Mouse (Mus musculus) frontal cortex, postnatal 25 days (tissue): ENCODE data around the gene Dnajc4.

ENCODE experiments used
- DNase-seq, 2 experiments: peaks; one replicate each; pipeline ENCODE4 v3.0.0; 2022; ENCODE audit warnings: low spot score in 2 of 2

Gene Dnajc4

DNA sequence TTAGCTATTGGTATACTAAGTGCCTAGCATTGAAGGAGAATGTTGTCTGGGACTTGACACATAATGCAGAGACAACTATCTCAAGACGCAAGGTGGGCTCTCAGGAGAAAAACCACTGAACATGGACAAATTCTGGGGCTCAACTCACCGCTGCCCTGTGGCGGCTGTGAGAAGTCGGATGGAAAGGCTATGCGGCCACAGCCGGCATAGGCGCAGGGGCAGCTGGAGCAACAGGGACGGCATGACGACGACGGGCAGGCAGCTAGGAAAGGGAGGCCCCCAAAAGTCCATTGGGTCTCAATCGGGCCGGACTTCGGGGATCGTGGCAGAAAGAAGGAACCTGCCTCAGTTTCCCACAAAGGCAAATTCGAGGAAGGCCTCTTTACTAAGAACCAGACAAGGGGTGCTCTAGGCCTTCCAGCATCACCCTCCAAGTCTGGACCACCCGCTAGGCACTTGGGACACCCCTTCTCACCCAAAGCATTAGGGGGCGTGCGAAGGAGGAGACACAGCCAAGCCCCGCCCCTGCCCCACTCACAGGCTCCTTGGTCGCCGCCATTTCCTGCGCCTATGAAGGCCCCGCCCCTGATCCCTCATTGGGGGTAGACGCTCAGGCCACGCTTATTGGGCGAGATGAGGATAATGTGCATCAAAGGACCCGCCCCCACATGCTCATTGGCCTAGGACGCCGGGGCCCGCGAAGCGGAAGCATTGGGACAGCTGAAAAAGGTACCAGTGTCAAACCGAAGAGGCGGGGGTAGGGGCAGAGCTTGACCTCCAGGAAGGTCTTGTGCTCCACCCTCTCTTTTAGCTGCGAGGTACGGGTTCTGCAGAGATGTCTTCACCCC, at the start of gene Dnajc4:
Gene Dnajc4 (minus strand): TSS at position 562 of the 848 bp plus-strand sequence.
- DNase-seq: peak; percentile 88 to 89

DNA sequence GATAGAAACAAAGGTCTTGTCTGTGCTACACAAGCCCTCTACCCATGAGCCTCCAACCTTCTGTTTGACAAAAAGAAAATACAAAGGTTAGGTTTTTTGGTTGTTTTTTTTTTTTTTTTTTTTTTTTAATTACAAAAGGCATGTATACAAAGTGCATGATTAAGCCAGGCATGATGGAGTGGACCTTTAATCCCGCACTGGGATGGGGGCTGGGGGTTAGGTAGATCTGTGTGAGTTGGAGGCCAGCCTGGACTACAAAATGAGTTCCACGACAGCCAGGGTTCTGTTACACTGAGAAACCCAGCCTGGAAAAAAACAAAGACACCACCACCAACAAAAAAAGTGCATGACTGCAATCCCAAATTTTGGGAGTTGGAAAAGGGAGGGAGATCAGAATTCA, 48.8 kb upstream of the Dnajc4 start:
- no peak for DNase-seq

DNA sequence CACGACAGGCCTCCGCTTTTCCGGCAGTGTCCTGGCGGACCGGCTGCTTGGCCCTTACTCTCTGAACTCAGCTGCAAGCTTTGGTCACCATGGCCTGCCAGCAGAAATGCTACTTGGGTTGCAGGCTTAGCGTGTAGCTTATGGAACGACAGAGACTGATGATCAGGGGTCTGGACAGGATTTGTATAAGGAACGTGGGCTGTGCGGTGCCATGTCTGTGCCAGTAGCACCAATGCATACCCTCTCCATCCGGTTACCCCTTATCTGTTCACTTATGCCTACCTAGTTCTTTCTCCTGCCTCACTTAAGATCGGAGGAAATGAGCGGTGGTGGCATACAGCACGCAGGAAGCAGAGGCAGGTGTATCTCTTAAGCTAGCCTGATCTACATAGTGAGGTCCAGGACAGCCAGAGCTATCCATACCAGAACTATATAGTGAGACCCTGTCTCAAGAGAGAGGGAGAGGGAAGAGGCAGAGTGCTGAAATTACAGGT, 48.3 kb upstream of the Dnajc4 start:
- DNase-seq: no peak

DNA sequence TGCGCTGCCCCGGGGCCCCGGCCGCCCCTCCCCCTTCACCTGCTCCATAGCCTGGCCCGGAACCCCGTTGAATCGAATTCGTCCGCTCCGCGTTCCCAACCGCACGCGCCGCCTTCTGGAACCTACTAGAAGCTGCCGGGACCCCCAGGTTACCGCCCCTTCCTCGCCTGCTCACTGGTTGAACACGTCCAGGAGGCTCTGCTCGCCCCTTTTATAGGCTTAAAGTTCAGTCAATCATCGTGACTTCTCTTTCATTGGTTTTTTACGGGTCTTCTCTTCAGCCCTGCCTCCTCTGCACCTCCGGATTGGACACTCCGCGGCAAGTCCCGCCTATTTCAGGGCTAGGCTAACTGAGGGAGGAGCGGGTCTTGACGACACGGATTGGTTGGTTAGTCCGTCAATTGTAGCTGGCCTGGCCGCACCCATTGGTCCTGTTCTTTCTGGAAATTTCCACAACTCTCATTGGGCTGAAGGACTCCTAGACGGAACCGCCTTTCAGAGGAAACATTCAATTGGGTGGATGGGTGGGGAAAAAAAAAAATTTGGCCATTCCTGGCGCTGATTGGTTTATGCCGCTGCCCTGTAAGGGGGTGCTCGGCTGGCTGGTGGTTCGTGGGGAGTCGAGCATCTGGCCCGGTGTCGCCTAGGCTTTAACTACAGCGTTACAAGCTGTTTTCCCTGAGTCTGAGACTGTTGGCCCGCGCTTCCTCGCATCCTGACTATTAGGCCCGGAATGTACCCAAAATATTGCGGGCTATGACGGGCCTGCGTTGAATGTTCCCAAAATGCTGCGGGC, 47.7 kb upstream of the Dnajc4 start, which contains the start of gene Stip1:
Gene Stip1 (minus strand): TSS at position 127 of the 796 bp plus-strand sequence.
- peak; percentile 96 to 98 for DNase-seq

DNA sequence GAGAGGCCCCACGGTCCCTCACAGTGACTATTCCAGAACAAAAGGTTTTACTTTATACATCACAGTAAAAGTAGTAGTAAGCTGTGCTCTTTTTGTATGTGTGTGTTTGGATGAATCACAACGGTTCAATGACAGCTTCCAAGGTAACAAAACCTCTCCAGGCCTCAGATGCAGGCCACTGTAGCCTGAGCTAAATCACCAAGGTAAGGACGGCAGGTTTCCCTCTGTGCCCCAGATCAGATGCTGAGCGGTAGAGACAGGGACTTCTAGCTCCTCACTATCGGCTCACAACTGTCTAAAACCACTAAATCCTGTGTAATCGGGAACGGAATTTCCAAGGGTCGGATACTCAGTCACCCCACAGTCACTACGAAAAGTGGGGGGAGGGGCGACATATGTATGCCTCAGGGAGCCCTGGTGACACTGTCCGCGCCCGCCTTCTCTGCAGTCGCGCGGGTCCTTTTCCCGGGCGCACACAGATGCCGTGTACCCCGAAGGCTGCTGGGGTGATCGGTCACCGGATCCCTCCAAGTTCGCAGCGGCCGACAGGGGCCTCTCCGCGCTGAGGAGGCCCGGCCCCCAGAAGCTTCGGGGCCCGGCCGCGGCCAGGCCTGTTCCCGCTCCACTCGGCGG, 46.8 kb upstream of the Dnajc4 start:
- peak; percentile 35 to 45 for DNase-seq

DNA sequence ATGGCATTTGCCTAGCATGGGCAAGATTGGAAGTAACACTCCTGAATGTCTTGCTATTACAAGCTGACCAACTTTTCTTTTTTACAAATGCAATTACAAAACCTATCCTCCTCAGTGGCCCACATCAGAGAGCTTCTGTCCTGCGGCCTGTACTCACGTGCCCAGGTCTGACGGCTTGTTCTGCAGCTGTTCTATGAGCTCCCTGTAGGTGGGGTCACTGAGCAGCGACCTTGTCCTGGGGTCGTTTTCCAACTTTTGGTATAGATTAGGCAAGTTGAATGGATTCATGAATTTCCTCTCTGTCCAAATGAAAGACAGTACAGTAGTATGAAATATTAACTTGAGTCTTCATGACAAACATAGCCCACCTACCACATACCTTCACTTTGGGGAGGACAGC, 41.6 kb upstream of the Dnajc4 start:
- no peak for DNase-seq

DNA sequence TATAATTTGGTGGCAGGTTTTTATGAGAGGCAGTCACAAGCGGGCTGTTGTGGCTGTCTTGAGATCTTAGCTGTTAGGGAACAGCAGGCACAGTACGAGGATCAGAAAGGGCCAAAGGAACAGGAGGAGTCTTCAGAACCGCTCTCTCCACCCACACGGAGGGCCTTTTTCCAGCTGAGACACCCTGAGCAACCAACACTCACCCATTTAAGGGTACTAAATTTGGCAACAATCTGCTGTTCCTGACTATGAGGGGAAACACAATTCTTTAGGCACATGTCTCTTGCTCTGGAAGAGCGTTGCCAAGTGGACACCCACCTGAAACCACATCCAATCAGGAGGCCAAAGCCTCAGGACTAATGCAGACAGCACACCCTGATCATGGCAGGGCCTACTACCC, 37.2 kb upstream of the Dnajc4 start:
- DNase-seq: peak; percentile 23 to 46

DNA sequence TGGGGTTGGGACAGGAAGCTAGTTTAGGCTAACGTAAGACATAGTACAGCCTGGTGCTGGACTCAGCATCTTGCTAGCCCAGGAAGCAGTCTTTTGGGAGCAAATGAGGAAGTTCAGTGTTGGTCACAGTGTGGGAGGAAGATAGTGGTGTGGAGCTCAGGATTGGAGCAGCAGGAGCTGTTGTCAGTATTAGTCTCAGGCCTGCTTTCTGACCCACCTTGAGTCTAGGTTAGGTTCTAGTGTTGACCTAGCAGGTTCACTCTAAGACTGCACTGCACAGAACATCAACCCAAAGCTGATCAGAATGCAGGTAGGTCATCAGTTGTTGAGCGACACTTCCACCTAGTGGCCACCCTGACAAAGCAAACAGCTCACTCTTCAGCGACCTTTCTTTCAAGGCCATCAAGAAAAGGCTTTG, 27.9 kb upstream of the Dnajc4 start:
- no peak for DNase-seq

DNA sequence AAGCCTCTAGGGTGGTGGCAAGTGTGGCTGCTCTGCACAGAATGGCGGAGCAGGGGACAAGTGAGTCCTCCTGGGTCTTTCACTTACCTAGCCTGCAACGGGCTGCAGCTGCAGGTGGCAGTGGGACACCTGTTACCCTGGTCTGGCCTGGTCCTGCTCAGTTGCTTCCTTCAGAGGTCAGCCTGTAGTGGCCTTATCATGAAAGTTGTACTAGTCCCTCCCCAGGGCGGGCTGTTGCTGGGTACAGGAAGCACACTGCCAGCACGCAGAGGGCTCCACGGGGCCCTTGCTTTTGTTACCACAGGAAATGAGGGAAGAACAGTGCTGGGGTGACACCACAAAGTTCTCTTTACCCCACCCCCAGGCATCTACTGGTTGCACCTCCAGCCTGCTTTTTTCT, 26.8 kb upstream of the Dnajc4 start, which contains the start of gene Fermt3:
Gene Fermt3 (minus strand): TSS at position 279 of the 400 bp plus-strand sequence.
- no peak for DNase-seq

DNA sequence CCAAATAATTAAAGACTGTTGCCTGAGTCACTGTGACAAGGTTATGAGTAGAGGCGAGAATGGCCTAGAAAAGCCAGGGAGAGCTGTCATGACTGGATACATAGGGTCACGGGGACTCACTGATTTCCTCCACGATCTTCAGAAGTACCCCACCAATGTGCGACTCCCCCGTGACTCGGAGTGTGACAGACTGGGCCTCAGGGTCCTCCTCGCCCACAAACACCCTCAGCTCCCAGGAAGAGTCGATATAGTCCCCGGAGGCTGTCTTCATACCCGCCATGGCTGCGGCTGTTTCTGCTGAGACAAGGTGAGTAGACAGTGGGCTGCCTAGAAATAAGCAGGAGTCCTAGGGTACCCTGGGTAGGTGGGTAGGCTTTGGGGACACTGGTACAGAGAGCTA, 26.2 kb upstream of the Dnajc4 start:
- DNase-seq: no peak

DNA sequence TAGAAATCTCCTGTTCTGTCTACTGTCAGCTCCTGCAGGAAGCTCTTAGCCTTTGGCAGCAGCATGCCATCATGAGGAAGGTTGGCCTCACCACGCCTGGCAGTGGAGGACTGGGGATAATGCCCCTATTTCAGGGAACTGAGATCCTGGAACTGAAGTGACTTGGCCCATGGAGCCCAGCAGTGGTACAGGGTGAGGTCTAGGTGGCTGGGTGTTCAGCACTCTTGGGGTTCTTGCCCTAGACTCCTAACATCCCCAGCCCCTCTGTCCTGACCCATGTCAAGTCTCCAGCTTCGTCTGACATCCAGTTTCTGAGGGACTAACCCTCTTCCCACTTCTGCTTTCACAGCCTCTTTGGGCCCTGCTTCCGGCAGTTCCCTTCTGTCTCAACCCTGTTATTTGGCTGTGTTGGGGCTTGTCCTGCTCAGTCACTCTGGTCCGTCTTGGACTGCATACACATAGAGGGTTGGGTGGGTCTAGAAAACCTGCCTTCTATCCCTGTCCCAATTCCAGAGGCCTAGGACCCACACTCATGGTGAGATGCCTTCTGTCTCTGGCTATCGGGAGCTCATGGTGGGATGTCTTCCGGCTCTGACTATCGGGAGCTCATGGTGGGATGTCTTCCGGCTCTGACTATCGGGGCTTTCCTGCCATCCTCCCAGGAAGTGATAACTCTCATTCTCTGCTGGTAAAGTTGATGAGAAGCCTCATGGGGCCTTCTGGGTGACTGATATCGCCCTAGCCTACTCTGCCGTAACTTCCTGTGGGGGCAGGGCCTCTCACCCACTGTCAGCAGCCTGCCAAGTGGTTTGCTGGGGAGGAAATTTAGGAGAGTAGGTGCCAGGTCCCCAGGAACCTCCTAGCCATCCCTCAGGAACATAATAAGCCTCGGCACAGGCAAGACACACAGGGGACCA, 25.4 kb upstream of the Dnajc4 start:
- DNase-seq: no peak

DNA sequence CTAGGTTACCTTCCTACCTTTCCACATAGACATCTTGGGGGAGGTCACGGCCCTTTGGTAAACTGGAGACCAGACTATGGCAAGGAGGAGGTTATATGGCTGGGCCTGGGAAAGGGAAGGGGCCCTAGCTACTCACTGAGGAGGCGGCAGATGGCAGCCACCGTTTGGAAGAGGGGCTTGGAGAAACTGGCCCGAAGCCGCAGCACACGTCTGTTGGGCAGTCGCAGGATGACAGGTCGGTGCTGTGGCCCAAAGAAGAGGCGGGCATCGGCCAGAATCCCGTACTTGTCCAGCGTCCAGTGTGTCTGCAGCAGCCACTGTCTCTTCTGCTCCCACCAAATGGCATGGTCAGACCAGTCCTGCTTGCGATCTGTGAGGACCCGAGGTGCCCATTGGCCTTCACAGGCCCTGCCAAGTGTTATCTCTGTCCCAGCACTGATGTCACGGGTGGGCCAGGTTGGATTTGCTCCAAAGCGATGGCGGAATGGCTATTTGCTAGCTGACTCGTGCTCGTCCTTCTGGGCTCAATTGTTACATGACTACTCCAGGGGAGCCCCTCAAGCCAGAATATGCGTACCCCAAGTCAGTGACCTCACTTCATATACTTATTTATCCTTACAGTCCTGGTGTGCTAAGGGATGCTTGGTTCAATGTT, 22.2 kb upstream of the Dnajc4 start:
- no peak for DNase-seq

DNA sequence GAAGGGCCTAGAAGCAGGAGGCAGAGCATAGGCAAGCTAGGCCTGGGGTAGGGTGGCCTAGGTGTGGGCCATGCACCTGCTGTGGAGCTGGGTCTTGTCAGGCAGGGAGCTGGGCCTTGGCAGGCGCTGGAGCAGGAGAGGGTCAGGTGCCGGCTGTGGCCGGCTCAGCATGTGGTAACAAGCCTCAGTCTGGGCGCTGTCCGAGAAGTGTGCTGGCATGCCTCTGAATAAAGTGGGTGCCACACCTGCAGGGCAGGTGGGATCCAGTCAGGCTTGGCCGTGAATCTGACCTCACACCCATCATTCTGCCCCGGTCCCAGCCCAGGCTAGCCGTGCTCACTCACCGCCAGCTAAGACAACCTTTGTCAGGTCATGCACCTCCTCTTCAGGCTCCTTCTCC, 21.6 kb upstream of the Dnajc4 start:
- DNase-seq: no peak

DNA sequence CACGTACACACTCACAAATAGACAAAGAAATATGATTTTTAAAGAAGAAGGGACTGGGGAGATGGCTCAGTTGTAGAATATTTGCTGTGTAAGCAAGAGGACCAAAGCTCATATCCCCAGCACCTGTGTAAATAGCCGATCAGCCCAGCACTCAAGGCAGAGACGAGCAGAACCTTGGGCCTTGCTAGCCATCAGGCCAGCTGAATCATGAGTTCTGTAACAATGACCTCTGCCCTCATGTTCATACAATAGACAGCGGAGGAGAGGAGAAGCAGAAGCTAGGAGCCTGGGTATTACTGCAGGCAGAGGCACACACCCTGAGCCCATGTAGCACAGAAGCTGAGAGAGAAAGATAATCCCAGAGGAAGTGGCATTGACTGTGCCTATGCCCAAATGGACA, 20.1 kb upstream of the Dnajc4 start:
- no peak for DNase-seq

DNA sequence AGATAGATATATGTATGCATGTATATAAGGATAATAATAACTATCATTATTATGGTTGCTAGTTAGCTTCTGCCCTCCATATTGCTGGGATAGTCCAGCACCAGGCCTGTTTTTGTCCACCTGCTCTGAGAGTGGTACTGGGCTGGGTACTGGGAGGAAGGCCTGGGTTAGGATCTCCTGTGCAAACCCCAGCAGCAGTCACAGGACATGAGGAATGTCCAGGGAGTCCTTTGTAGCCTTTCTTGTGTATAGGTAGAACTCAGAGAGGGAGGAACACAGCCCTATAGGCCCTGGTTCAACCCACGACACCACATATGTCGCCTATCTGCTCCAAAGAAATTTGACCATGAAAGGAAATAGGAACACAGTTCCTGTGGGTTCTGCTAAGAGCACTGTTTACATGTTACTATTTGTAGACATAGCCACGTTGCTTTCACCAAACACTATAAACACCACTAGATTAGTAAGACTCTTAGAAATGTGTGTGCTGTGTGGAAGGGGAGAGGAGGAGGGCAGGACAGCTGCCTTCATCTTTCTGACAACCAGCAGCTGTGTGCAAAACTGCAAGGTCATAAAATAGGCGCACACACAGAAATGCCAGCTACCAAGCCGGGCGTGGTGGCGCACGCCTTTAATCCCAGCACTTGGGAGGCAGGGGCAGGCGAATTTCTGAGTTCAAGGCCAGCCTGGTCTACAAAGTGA, 14.7 kb upstream of the Dnajc4 start:
- DNase-seq: no peak

DNA sequence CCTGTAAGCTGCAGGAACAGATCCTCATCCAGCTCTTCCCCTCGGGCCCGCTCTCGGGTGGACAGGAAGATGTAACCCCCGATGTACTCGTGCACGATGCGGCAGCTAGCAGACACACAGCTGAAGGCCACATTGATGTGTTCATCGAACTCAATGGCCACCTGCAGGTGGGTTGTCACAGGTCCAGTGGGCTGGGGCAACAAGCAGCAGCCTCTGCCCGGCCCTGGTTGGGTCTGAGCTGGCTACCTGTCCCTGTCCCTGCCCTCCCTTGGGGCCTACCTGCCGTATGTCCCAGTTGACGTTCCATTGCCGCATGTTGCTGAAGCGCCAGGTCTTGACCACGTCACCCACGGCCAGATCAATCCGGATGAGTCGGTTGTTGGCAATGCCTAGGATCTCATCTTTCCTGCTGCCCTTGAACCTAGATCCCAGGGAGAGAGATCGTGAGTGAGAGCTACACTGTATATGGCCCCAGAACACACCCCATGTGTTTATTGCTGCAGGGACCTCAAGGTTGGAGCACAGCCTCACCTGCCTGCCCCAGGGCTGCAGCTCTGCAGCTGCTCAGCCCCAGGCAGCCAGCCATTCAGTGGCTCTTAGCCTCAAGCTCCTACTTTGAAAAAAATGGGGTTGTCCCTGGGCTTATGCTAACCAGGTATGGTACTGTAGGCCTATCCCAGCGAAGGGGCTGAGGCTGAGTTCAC, 7.1 kb upstream of the Dnajc4 start:
- no peak for DNase-seq

DNA sequence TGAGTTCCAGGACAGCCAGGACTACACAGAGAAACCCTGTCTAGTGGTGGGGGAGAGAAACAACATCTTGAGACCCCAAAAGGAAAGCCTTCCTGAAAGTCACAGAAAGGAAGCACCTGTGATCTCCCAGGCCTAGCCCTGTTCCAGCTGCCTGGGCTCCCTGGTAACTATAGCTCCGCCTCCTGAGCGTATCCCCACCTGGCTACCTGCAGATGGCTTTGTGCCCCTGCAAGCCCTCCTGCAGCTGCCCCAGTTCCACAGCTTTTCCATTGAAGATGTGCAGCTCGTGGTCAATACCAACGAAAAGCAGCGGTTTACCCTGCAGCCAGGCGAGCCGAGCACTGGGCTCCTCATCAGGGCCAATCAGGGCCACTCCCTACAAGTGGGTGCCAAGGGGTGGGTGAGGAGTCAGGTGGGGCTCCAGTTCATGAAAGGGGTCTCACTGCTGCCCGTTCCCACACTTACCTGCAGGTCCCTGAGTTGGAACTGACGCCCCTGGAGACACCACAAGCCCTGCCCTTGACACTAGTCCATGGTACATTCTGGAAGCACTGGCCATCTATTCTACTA, 5.4 kb upstream of the Dnajc4 start:
- no peak for DNase-seq

DNA sequence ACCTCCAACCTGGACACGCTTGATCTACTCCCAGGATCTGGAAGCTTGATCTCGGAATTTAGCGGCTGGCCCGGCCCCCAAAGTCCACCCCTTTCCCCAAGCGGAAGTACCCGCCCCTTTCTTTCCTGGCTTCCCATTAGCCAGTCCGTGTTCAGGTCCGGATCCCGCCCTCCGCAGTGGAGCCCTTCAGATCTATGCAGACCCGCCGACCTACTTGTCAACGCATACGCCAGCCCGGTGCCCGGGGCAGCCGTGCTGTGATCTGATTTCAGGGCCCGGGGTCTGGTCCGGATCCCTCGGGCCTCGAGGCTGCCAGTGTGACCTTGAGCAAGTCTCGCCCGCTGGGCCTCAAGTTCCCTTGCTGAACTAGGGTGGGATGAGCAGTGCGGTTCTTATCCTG, 3.6 kb upstream of the Dnajc4 start, which contains the start of the genes Nudt22 and Trpt1:
Gene Nudt22 (minus strand): TSS at position 112 of the 400 bp plus-strand sequence.
Gene Trpt1 (plus strand): TSS at position 126 of the 400 bp plus-strand sequence.
- DNase-seq: peak; percentile 62 to 65
